Mouse (Mus musculus) gastrocnemius, adult 2 months (tissue): ENCODE results near the gene 7530416G11Rik. TPM values are rescaled to one million over a fixed set of nuclear protein-coding genes. Genes with fewer than 3 reads are reported as not detected.

Experiments
- DNase-seq: peaks from one replicate; pipeline ENCODE4 v3.0.0; 2022
- H3K27ac ChIP-seq: fragments of 200-600 bp; 2 replicates; pipeline ENCODE4 v1.8.1; 2022; ENCODE audit warnings: mild to moderate bottlenecking
- H3K4me3 ChIP-seq: fragments of 200-600 bp; 2 replicates; pipeline ENCODE4 v1.8.1; 2022; ENCODE audit warnings: mild to moderate bottlenecking, moderate library complexity
- CTCF ChIP-seq: fragments of 200-600 bp; IDR thresholded peaks from 2 replicates; pipeline ENCODE4 v1.8.1; 2022; ENCODE audit warnings: antibody characterized with exemption, mild to moderate bottlenecking, moderate library complexity
- intact Hi-C: fragments of 180-260 bp; cut with DNase I; formaldehyde crosslinking; loops from one replicate; pipeline ENCODE4 v1.15.1; 2025
- total RNA-seq, 2 experiments: library from RNA; stranded (reverse); gene quantifications; 2 replicates each; pipeline ENCODE4 v1.2.3; 2021

Gene 7530416G11Rik
- total RNA-seq, 2 experiments from 2014 or later = not detected

- H3K4me3 ChIP-seq = no peak overlapping the region
- intact Hi-C loops = no loop called here
- DNase-seq = no peak
- no peak overlapping the region for H3K27ac ChIP-seq
- no peak for TF ChIP-seq CTCF
Observed at GRCm38 (mm10) chr15:85469401-85469800, 33.6 kb downstream of the 7530416G11Rik start.

- no peak overlapping the region for H3K4me3 ChIP-seq
- intact Hi-C loops = no loop called here
Observed at GRCm38 (mm10) chr15:85466456-85467067, 36.5 kb downstream of the 7530416G11Rik start.

GRCm38 (mm10) chr15:85464823-85465565 is 38.0 kb downstream of the 7530416G11Rik start:
- no peak for TF ChIP-seq CTCF
- Histone ChIP-seq H3K4me3 (no peak overlapping the region), H3K27ac (no peak overlapping the region)
- intact Hi-C loops = no loop called here
- DNase-seq = no peak

More at GRCm38 (mm10) chr15:85466456-85467067, 36.5 kb downstream of the 7530416G11Rik start:
- H3K27ac ChIP-seq = no peak overlapping the region
- no peak for DNase-seq
- no peak for TF ChIP-seq CTCF

GRCm38 (mm10) chr15:85464190-85464589 is 38.8 kb downstream of the 7530416G11Rik start:
- no peak overlapping the region for H3K27ac ChIP-seq
- TF ChIP-seq CTCF = no peak
- no peak overlapping the region for H3K4me3 ChIP-seq
- intact Hi-C loops = no loop called here
- no peak for DNase-seq

GRCm38 (mm10) chr15:85463027-85463790 is 39.8 kb downstream of the 7530416G11Rik start:
- no peak for TF ChIP-seq CTCF
- H3K4me3 ChIP-seq = no peak overlapping the region
- no peak for DNase-seq
- intact Hi-C loops = no loop called here
- H3K27ac ChIP-seq = no peak overlapping the region

- no peak for DNase-seq
- intact Hi-C loops = no loop called here
- no peak overlapping the region for H3K4me3 ChIP-seq
- no peak overlapping the region for H3K27ac ChIP-seq
- no peak for TF ChIP-seq CTCF
Observed at GRCm38 (mm10) chr15:85462138-85462537, 40.9 kb downstream of the 7530416G11Rik start.

- no peak overlapping the region for H3K27ac ChIP-seq
- intact Hi-C loops = no loop called here
- DNase-seq = no peak
Observed at GRCm38 (mm10) chr15:85461541-85461940, 41.5 kb downstream of the 7530416G11Rik start.

GRCm38 (mm10) chr15:85458631-85459082 is 44.4 kb downstream of the 7530416G11Rik start:
- DNase-seq = no peak
- Histone ChIP-seq H3K27ac (no peak overlapping the region), H3K4me3 (no peak overlapping the region)
- no peak for TF ChIP-seq CTCF
- intact Hi-C loops = no loop called here

More at GRCm38 (mm10) chr15:85461541-85461940, 41.5 kb downstream of the 7530416G11Rik start:
- TF ChIP-seq CTCF = no peak
- H3K4me3 ChIP-seq = no peak overlapping the region

GRCm38 (mm10) chr15:85457838-85458237 is 45.2 kb downstream of the 7530416G11Rik start:
- intact Hi-C loops = no loop called here
- Histone ChIP-seq H3K27ac (no peak overlapping the region), H3K4me3 (no peak overlapping the region)
- no peak for DNase-seq
- TF ChIP-seq CTCF = no peak

GRCm38 (mm10) chr15:85456891-85457290 is 46.1 kb downstream of the 7530416G11Rik start:
- Histone ChIP-seq H3K27ac (no peak overlapping the region), H3K4me3 (no peak overlapping the region)
- intact Hi-C loops = no loop called here
- TF ChIP-seq CTCF = no peak
- DNase-seq = no peak

GRCm38 (mm10) chr15:85446652-85447051 is 56.4 kb downstream of the 7530416G11Rik start:
- no peak for TF ChIP-seq CTCF
- H3K4me3 ChIP-seq = no peak overlapping the region
- no peak for DNase-seq
- intact Hi-C loops = no loop called here
- H3K27ac ChIP-seq = no peak overlapping the region

Other genes with a start within 250 kb of the 7530416G11Rik start
- gene Atxn10, start 167.0 kb downstream of the 7530416G11Rik start, total RNA-seq = 10 to 100 TPM; 26.6 to 38.8 TPM
- gene Wnt7b, start 79.2 kb upstream of the 7530416G11Rik start, total RNA-seq = not detected
- gene Ppara, start 231.8 kb upstream of the 7530416G11Rik start, total RNA-seq = 10 to 100 TPM; 15.4 to 47.2 TPM